Mouse (Mus musculus) spleen, adult 2 months (tissue): ENCODE results near the gene Dvl2.

ENCODE experiments used
- CTCF ChIP-seq: fragments of 200-500 bp; IDR thresholded peaks from 2 replicates; pipeline ENCODE4 v1.5.1; 2011; ENCODE audit warnings: mild to moderate bottlenecking, inconsistent platforms; ENCODE audit not compliant: insufficient read depth, insufficient read length, insufficient replicate concordance; ENCODE audit errors: extremely low read depth
- POLR2A ChIP-seq: fragments of 200-500 bp; IDR thresholded peaks from 2 replicates; pipeline ENCODE4 v1.6.1; 2011; ENCODE audit warnings: low read depth, low read length, inconsistent platforms

- no peak for TF ChIP-seq CTCF
- TF ChIP-seq POLR2A = no peak
These were observed 27.0 kb downstream of the Dvl2 start for GRCm38 (mm10) chr11:70027397-70027796.
